Mouse (Mus musculus) adrenal gland, adult (tissue): ENCODE measurements around the gene Rab3il1.

Source experiments
- DNase-seq, 2 experiments: peaks; one replicate each; pipeline ENCODE4 v3.0.0; 2022 to 2023; ENCODE audit warnings: low spot score in 1 of 2; ENCODE audit not compliant: inconsistent age in 2 of 2

The Rab3il1 gene

DNA sequence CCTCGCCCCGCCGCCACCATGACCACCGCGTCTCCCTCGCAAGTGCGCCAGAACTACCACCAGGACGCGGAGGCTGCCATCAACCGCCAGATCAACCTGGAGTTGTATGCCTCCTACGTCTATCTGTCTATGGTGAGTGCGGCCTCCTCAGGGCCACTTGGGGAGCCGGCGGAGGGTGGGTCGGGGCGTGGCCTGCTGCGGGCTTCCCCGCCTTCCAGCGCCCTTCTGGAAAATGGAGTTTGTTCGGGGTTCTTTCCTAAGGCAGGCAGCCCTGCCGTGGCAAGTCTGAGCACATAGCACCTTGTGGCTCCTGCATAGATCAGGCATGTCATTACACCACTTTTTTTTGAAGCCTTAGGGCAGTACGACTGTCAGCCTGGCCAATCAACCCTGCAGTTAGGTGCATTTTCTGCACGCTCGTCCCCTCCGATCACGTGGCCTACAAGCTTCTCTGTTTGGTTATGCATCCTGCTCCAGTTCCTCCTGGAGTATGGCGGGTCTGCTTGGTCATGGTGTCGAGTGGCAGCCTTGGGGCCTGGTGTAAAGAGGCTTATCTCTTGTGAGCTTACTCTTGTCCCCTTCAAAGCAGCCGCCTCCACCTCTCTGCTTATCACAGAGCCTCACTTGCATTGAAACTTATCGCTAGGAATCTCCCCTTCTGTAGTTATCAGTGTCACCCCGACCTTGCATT, 18.5 kb upstream of the Rab3il1 start:
- DNase-seq: peak; percentile 84 to 93

DNA sequence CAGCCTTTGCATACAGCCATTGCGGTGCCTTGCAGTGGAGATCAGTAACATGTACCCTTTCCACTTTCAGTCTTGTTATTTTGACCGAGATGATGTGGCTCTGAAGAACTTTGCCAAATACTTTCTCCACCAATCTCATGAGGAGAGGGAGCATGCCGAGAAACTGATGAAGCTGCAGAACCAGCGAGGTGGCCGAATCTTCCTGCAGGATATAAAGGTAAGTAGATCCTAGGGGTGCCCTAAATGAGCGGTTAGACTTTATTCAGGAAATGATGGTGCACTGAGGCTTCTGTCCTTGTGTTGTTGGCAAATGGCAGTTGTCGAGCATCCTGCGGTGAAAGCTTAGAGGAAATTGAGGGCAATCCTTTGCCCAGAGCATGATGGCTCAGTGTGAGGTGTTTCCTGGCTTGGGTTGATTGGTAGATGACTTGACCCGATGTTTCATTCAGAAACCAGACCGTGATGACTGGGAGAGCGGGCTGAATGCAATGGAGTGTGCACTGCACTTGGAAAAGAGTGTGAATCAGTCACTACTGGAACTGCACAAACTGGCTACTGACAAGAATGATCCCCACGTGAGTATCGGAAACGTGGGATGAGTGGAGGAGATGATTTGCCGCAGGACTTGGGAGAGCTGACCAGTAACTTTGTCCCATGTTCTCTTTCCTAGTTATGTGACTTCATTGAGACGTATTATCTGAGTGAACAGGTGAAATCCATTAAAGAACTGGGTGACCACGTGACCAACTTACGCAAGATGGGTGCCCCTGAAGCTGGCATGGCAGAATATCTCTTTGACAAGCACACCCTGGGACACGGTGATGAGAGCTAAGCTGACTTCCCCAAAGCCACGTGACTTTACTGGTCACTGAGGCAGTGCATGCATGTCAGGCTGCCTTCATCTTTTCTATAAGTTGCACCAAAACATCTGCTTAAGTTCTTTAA, 17.1 kb upstream of the Rab3il1 start:
- DNase-seq: peak in 1 of 2 experiments; percentile 56

DNA sequence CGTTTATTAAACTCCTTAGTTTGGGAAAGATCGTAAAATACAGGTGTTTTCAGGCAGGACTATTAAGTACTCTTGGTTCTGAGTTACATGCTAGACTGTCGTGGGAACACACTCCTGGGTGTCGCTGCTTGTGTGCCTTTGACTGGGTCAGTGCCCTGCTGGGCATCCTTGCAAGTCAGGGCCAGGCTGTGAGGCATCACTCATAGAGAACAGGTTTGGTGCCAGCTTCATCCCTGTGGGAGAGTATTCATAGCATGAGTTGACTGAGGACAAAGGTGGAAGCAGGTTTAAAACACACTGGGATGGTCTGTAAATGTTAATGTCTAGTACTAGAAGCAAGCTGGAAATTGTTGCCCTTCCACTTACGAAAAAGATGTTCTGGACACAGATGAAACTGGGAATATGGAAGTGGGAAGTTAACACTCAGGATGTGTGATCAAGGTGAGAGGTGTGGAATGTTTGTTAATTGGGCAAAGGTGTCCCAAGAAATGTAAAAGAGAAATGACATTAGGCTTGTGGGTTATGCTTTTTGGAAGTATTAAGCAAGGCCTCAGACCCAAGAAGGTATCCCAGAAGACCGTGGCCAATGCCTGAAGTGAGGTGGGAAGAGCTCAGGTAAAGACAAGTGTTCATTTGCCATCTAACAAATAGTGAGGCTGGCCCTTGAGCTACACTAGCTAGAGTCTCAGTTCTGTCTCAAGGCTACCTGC, 16.1 kb upstream of the Rab3il1 start:
- no peak for DNase-seq

DNA sequence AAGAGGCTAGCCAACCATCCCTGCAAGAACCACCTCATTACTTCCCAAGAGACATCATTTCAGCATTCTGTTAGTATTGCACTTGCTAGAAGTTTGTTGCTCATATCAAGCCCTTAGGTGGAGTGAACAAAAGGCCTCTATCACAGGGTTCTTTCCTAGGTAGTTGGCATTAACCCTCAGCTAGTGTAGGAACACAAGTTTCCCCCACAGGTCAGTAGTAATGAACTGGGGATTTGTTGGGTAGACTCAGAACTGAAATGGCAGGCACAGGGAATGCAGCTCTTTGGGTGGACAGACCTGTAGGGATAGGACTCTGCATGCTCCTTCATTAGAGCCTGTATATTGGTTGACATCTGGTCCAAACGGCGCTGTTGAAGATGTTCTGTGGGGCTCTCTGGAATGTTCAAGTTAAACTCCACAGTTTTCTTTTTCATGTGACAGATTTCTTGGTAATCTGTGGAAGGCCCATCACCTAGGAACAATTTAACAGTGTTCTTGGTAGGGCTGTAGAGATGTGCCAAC, 15.5 kb upstream of the Rab3il1 start:
- DNase-seq: no peak

DNA sequence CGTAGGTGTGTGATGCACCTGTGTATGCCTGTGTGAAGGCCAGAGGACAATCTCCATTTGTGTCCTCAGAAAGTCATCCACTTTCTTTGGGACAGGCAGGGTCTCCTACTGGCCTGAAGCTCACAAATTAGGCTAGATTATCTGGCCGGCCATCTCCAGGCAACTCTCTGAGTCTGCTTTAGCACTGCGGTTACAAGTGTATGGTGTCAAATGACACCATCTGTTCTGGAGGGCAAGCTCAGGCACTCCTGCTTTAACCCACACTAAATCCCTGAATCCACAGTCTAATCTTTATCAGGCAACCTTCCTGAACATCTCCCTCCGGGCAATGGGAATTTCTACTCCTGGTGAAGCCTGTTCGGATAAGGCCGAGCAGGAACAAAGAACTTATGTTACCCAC, 14.3 kb upstream of the Rab3il1 start:
- no peak for DNase-seq

- DNase-seq: no peak
Measured at GRCm38 (mm10) chr19:9987593-9987992, 13.9 kb upstream of the Rab3il1 start.

DNA sequence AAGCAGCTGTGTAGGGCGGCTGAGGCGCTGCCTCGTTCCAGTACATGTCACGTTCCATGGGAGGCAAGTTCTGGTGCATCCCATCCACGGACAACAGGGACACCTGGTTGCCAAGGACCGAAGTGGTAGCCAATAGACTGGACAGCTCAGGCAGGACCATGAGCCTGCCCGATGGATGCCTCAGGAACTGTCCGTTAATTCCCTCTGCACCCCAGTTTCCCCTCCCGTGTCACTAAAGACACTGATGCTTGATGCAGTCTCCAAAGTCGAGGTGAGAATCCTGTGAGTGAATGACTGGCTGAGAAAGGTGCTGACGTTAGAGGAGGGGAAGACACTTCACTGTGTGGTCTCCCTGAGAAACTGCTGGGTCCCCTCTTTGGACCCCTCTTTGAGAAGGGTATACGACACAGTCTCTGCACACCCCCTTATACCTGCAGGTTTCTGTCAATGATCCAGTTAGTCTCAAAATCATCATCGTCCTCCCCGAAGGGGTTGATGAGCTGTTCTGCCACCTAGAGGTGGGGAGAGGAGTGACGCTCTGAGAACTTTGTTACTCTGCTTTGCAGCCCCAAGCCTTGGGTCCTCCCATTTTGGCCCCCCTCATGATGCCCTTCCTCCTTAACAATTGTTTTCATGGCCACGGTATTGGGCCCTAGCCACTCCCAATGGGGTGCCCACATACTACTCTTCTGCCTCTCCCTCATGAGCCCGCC, 12.1 kb upstream of the Rab3il1 start:
- DNase-seq: peak; percentile 44 to 81

- DNase-seq: no peak
Measured at GRCm38 (mm10) chr19:9989884-9990256, 11.6 kb upstream of the Rab3il1 start.

- peak; percentile 82 to 94 for DNase-seq
Measured at GRCm38 (mm10) chr19:9991304-9991703, 10.2 kb upstream of the Rab3il1 start.

- DNase-seq: peak in 1 of 2 experiments; percentile 55
Measured at GRCm38 (mm10) chr19:9992011-9992958, 9.2 kb upstream of the Rab3il1 start.

DNA sequence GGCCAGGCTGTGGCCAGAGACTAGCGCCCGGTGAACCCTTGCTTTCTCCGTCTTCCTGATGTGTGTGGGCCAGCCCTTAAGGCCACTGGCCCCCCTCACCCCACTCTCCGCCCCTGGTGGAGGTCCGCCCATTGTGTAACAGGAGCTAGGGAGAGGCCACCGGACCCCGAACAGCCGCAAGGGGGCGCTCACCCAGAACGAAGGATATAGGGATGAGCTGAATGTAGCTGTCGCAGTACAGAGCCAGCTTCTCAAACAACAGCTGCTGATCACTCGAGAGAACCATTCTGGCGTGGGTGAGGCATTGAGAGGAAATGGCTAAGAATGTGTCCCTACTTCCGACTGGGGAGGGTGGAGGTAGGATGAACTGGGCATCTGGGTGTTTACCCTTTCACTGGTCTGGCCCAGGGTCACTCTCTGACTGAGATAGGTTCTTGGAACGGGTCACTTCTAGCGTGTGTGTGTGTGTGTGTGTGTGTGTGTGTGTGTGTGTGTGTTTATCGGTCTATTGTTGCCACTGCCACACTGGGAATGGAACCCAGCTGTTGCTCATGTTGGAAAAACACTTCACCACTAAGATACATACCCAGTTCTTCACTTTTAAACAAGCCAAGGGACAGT, 8.3 kb upstream of the Rab3il1 start:
- peak; percentile 88 to 96 for DNase-seq

DNA sequence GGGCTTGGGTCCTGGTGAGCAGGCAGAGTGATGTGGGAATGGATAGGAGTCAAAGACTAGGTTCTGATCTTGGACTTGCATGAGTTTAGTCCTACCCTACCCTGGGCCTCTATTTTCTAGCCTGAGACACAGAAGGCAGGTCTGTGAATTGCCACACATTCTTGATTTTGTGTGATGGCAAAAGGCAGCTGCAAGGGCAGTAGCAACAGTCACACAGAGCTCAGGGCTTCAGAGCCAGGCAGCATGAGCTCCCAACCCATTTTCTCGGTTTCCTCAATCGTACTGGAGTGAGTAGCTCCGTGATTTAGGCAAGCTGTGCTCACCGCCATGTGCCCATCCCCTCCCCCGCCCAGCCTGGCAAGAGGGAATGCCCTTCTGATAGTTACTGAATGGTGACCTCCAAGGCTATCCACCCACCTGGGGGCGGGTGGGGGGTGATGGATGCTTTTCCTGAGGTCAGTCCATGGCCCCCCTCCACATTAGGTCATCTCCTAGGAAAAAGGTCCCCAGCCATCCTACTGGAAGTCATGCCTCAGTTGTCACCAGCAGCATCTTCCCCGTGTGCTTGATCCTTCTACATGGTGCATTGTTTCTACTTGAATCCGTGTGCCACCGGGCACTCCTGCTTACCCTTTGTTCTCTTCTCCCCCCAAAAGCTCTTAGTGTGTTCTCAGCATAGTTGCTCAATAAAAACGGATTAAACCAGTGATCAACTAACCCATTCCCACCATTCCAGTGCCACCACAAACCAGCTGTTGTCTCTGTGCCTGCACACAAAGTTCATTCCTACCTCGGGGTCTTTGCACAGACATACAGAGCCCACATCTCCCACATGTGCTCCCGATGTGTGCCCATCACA, 4.0 kb upstream of the Rab3il1 start:
- no peak for DNase-seq

GRCm38 (mm10) chr19:9998063-9998416, 3.4 kb upstream of the Rab3il1 start:
- DNase-seq: no peak

- DNase-seq: no peak
Measured at GRCm38 (mm10) chr19:9998736-9999486, 2.6 kb upstream of the Rab3il1 start.

GRCm38 (mm10) chr19:10000330-10000729, 1.1 kb upstream of the Rab3il1 start:
- peak in 1 of 2 experiments; percentile 82 for DNase-seq

DNA sequence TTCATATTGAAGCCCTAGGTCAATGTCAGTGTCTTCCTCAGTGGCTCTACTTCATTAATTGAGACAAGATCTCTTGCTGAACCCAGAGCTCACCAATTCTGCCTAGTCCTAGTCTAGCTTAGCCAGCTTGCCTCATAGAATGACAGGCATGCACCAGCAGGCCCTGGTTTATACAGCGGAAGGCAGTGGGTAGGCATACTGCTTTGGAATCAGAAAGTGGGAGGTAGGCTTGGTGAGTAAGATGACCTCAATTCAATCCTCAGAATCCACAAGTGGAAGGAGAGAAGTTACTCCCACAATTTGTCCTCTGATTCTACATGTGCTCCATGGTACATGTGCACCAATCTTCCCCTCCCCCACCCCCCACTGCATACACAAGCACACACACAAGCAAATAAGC, 2.2 kb downstream of the Rab3il1 start:
- DNase-seq: no peak

DNA sequence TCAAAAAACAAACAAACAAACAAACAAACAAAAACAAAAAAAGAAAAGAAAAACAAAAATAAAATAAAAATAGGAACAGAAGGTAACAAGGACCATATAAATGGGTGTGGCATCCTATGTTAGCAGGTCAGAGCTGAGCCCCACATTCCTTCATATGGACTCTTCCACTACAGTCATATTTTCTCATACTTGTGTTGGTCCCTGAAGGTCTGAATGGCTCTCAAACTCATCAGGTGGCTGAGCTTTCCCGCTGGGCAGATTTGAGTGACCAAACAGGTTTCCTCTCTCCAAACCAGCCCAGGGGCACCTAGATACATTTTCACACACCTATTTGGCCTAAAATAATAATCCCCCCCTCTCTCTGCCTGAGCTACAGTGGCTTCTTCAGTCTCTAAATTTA, 9.9 kb downstream of the Rab3il1 start:
- DNase-seq: no peak
